Mouse (Mus musculus) stomach, embryonic 16.5 days (tissue): ENCODE data around the gene Zfp174. TPM values are rescaled to one million over a fixed set of nuclear protein-coding genes. Genes with fewer than 3 reads are reported as not detected.
"Not testable (repeated sequence)": the region's sequence is repeated elsewhere in the genome, so short reads cannot be mapped to it uniquely, and the experiment has no call there.

Experiments
- ATAC-seq: fragments of 200-750 bp; cut with Nextera tagmentation; 2 replicates; pipeline ENCODE4 v1.8.0; 2017; ENCODE audit warnings: moderate number of reproducible peaks, moderate TSS enrichment; ENCODE audit not compliant: insufficient read depth, low FRiP score
- H3K27ac ChIP-seq: fragments of 300-500 bp; sonication (generic); 2 replicates; pipeline ENCODE4 v1.5.1; 2014; ENCODE audit warnings: low read length
- H3K27me3 ChIP-seq: fragments of 300-500 bp; sonication (generic); 2 replicates; pipeline ENCODE4 v1.6.1; 2014; ENCODE audit warnings: low read length, control low read depth, mixed read lengths; ENCODE audit not compliant: control insufficient read depth, insufficient read depth
- H3K36me3 ChIP-seq: fragments of 300-500 bp; sonication (generic); 2 replicates; pipeline ENCODE4 v1.6.1; 2014; ENCODE audit warnings: low read length; ENCODE audit not compliant: control insufficient read depth, insufficient read depth
- H3K4me1 ChIP-seq: fragments of 300-500 bp; sonication (generic); 2 replicates; pipeline ENCODE4 v1.6.1; 2014; ENCODE audit warnings: low read length, control low read depth, mixed read lengths; ENCODE audit not compliant: control insufficient read depth, insufficient read depth
- H3K4me2 ChIP-seq: fragments of 300-500 bp; sonication (generic); 2 replicates; pipeline ENCODE4 v1.6.1; 2014; ENCODE audit warnings: low read depth, low read length, mixed read lengths
- H3K4me3 ChIP-seq: fragments of 300-500 bp; sonication (generic); replicated peaks from 2 replicates; pipeline ENCODE4 v1.5.1; 2014; ENCODE audit warnings: mild to moderate bottlenecking, low read length
- H3K9ac ChIP-seq: fragments of 300-500 bp; sonication (generic); 2 replicates; pipeline ENCODE4 v1.6.1; 2014; ENCODE audit warnings: low read length
- H3K9me3 ChIP-seq: fragments of 300-500 bp; sonication (generic); replicated peaks from 2 replicates; pipeline ENCODE4 v1.6.1; 2016; ENCODE audit warnings: low read length, control low read depth; ENCODE audit not compliant: control insufficient read depth
- WGBS: fragments of 180-500 bp; shearing (Covaris S2); extraction: QIAGEN DNeasy Blood & Tissue Kit; methylation state at CpG from one replicate; pipeline ENCODE4 v1.1.7; 2014; 5-methylcytosine and 5-hydroxymethylcytosine counted together
- polyA plus RNA-seq: library from polyadenylated mRNA; unstranded; fragments of >200 nt; fragmentation: Nextera tagmentation; extraction: Ambion mirVana; gene quantifications from 2 replicates; pipeline ENCODE4 v1.2.1, GENCODE M21; 2015

The Zfp174 gene
- polyA plus RNA-seq: 1.3 and 1.6 TPM in 2 replicates

GRCm38 (mm10) chr16:3846711-3847518 lies at the start of gene Zfp174:
Gene Zfp174, plus strand, starts transcription at chr16:3847268.
- no peaks in the 10 kb centered on the region for H3K36me3 ChIP-seq
- peak; percentile 100 for ATAC-seq
- H3K27me3 ChIP-seq: no peaks in the 10 kb centered on the region
- no peak within 1 kb of the TSS for H3K27ac ChIP-seq
- peaks cover 7% of the 10 kb centered on the region; the same call in 1 of the 2 replicates for H3K4me1 ChIP-seq
- 3% methylated on average over 38 of the region's 38 CpGs for WGBS
- peak within 1 kb of the TSS; percentile 87 for H3K9ac ChIP-seq
- H3K4me2 ChIP-seq: peak within 1 kb of the TSS; percentile 58
- no peaks in the 10 kb centered on the region for H3K9me3 ChIP-seq
- peak within 1 kb of the TSS; percentile 80 for H3K4me3 ChIP-seq

GRCm38 (mm10) chr16:3808176-3808575 lies 38.9 kb upstream of the Zfp174 start:
- WGBS: 76% methylated on average over 3 of the region's 3 CpGs
- no peak overlapping the region for H3K27ac ChIP-seq
- no peak overlapping the region for H3K4me2 ChIP-seq
- H3K36me3 ChIP-seq: no peaks in the 10 kb centered on the region
- H3K9me3 ChIP-seq: no peaks in the 10 kb centered on the region
- H3K4me3 ChIP-seq: no peak overlapping the region
- H3K27me3 ChIP-seq: no peaks in the 10 kb centered on the region
- ATAC-seq: no peak
- no peak overlapping the region for H3K9ac ChIP-seq
- H3K4me1 ChIP-seq: no peaks in the 10 kb centered on the region

- H3K4me3 ChIP-seq, H3K36me3 ChIP-seq, H3K27me3 ChIP-seq, H3K4me2 ChIP-seq, H3K27ac ChIP-seq, H3K4me1 ChIP-seq, H3K9ac ChIP-seq, H3K9me3 ChIP-seq, ATAC-seq: not testable (repeated sequence)
- 84% methylated on average over 6 of the region's 6 CpGs for WGBS
Measured at GRCm38 (mm10) chr16:3814667-3815066, 32.4 kb upstream of the Zfp174 start.

GRCm38 (mm10) chr16:3820202-3820601 lies 26.9 kb upstream of the Zfp174 start:
- 80% methylated on average over 2 of the region's 2 CpGs for WGBS
- H3K4me3 ChIP-seq: no peak overlapping the region
- no peaks in the 10 kb centered on the region for H3K4me1 ChIP-seq
- ATAC-seq: no peak
- H3K9ac ChIP-seq: no peak overlapping the region
- H3K4me2 ChIP-seq: no peak overlapping the region
- no peaks in the 10 kb centered on the region for H3K27me3 ChIP-seq
- H3K9me3 ChIP-seq: no peaks in the 10 kb centered on the region
- H3K36me3 ChIP-seq: no peaks in the 10 kb centered on the region
- H3K27ac ChIP-seq: no peak overlapping the region

- Histone ChIP-seq H3K4me3 (no peak overlapping the region), H3K4me2 (no peak overlapping the region), H3K36me3 (no peaks in the 10 kb centered on the region), H3K27ac (no peak overlapping the region), H3K27me3 (no peaks in the 10 kb centered on the region), H3K9ac (no peak overlapping the region), H3K9me3 (no peaks in the 10 kb centered on the region), H3K4me1 (no peaks in the 10 kb centered on the region)
- 48% methylated on average over 3 of the region's 3 CpGs for WGBS
- no peak for ATAC-seq
Measured at GRCm38 (mm10) chr16:3828021-3828420, 19.0 kb upstream of the Zfp174 start.

- Histone ChIP-seq H3K9ac (no peak overlapping the region), H3K4me3 (no peak overlapping the region), H3K4me1 (no peaks in the 10 kb centered on the region), H3K9me3 (no peaks in the 10 kb centered on the region), H3K4me2 (no peak overlapping the region), H3K27ac (no peak overlapping the region), H3K36me3 (no peaks in the 10 kb centered on the region), H3K27me3 (no peaks in the 10 kb centered on the region)
- WGBS: 90% methylated on average over 2 of the region's 2 CpGs
- no peak for ATAC-seq
Measured at GRCm38 (mm10) chr16:3829727-3830126, 17.3 kb upstream of the Zfp174 start.

GRCm38 (mm10) chr16:3830588-3831109 lies 16.4 kb upstream of the Zfp174 start, which contains the start of gene Olfr15:
Gene Olfr15, plus strand, starts transcription at chr16:3830878.
- Histone ChIP-seq H3K4me3 (no peak within 1 kb of the TSS), H3K4me2 (no peak within 1 kb of the TSS), H3K9me3 (no peaks in the 10 kb centered on the region), H3K27me3 (no peaks in the 10 kb centered on the region), H3K36me3 (no peaks in the 10 kb centered on the region), H3K4me1 (no peaks in the 10 kb centered on the region), H3K27ac (no peak within 1 kb of the TSS), H3K9ac (no peak within 1 kb of the TSS)
- no peak for ATAC-seq

- Histone ChIP-seq H3K9me3 (no peaks in the 10 kb centered on the region), H3K27ac (no peak overlapping the region)
- WGBS: 75% methylated on average over 2 of the region's 2 CpGs
Measured at GRCm38 (mm10) chr16:3835461-3835860, 11.6 kb upstream of the Zfp174 start.

GRCm38 (mm10) chr16:3839157-3839885 lies 7.7 kb upstream of the Zfp174 start:
- 56% methylated on average over 17 of the region's 17 CpGs for WGBS
- H3K4me1 ChIP-seq: no peaks in the 10 kb centered on the region
- no peaks in the 10 kb centered on the region for H3K27me3 ChIP-seq
- H3K4me3 ChIP-seq: no peak overlapping the region
- H3K36me3 ChIP-seq: no peaks in the 10 kb centered on the region
- no peak overlapping the region for H3K9ac ChIP-seq
- no peak overlapping the region for H3K27ac ChIP-seq
- no peaks in the 10 kb centered on the region for H3K9me3 ChIP-seq
- ATAC-seq: 0 out of 2 replicates have a peak, but pooled peaks have one; percentile 37
- no peak overlapping the region for H3K4me2 ChIP-seq

More at GRCm38 (mm10) chr16:3835461-3835860, 11.6 kb upstream of the Zfp174 start:
- Histone ChIP-seq H3K4me1 (no peaks in the 10 kb centered on the region), H3K27me3 (no peaks in the 10 kb centered on the region), H3K9ac (no peak overlapping the region), H3K4me3 (no peak overlapping the region), H3K4me2 (no peak overlapping the region), H3K36me3 (no peaks in the 10 kb centered on the region)
- ATAC-seq: no peak
